Mouse (Mus musculus) T-helper 2 cell (primary cell): ENCODE results near the gene Sfmbt1.
"Not testable (repeated sequence)": the region's sequence is repeated elsewhere in the genome, so short reads cannot be mapped to it uniquely, and the experiment has no call there.

Source experiments
- in situ Hi-C: fragments of 300-600 bp; cut with MboI, MseI; formaldehyde crosslinking; loops from one replicate; pipeline ENCODE4 v1.15.1; 2025; ENCODE audit warnings: high pct_unique_total_duplicates

Sfmbt1 gene

GRCm38 (mm10) chr14:30716051-30716952, 1.7 kb downstream of the Sfmbt1 start:
- in situ Hi-C loops: no loop called here

GRCm38 (mm10) chr14:30716953-30717285, 2.3 kb downstream of the Sfmbt1 start:
- in situ Hi-C loops: no loop called here

GRCm38 (mm10) chr14:30718696-30719095, 4.0 kb downstream of the Sfmbt1 start:
- in situ Hi-C loops: not testable (repeated sequence)

GRCm38 (mm10) chr14:30719514-30719913, 4.9 kb downstream of the Sfmbt1 start:
- in situ Hi-C loops: no loop called here

- in situ Hi-C loops: no loop called here
Observed at GRCm38 (mm10) chr14:30721850-30722249, 7.2 kb downstream of the Sfmbt1 start.

- in situ Hi-C loops: no loop called here
Observed at GRCm38 (mm10) chr14:30722406-30722805, 7.8 kb downstream of the Sfmbt1 start.

- in situ Hi-C loops: no loop called here
Observed at GRCm38 (mm10) chr14:30731896-30732295, 17.2 kb downstream of the Sfmbt1 start.

- in situ Hi-C loops: no loop called here
Observed at GRCm38 (mm10) chr14:30734665-30735064, 20.0 kb downstream of the Sfmbt1 start.

GRCm38 (mm10) chr14:30735810-30736209, 21.2 kb downstream of the Sfmbt1 start:
- in situ Hi-C loops: no loop called here

GRCm38 (mm10) chr14:30736413-30736812, 21.8 kb downstream of the Sfmbt1 start:
- in situ Hi-C loops: no loop called here

GRCm38 (mm10) chr14:30743891-30744290, 29.2 kb downstream of the Sfmbt1 start:
- in situ Hi-C loops: no loop called here

GRCm38 (mm10) chr14:30746160-30746559, 31.5 kb downstream of the Sfmbt1 start:
- in situ Hi-C loops: no loop called here

- in situ Hi-C loops: no loop called here
Observed at GRCm38 (mm10) chr14:30757239-30757638, 42.6 kb downstream of the Sfmbt1 start.

- in situ Hi-C loops: no loop called here
Observed at GRCm38 (mm10) chr14:30761211-30761610, 46.6 kb downstream of the Sfmbt1 start.

GRCm38 (mm10) chr14:30762131-30762903, 47.7 kb downstream of the Sfmbt1 start:
- in situ Hi-C loops: no loop called here

GRCm38 (mm10) chr14:30762904-30763568, 48.4 kb downstream of the Sfmbt1 start:
- in situ Hi-C loops: no loop called here

GRCm38 (mm10) chr14:30784614-30785013, 70.0 kb downstream of the Sfmbt1 start:
- in situ Hi-C loops: loop anchor here (10.0 kb wide), 1 partner anchor 830 kb away; no protein-coding TSS in a partner anchor

- in situ Hi-C loops: loop anchor here (10.0 kb wide), 1 partner anchor 825 kb away; no protein-coding TSS in a partner anchor
Observed at GRCm38 (mm10) chr14:30789471-30789870, 74.8 kb downstream of the Sfmbt1 start.

GRCm38 (mm10) chr14:30792871-30793270, 78.2 kb downstream of the Sfmbt1 start:
- in situ Hi-C loops: no loop called here

- in situ Hi-C loops: no loop called here
Observed at GRCm38 (mm10) chr14:30801756-30802155, 87.1 kb downstream of the Sfmbt1 start.

- in situ Hi-C loops: no loop called here
Observed at GRCm38 (mm10) chr14:30821136-30821535, 106.5 kb downstream of the Sfmbt1 start.

- in situ Hi-C loops: no loop called here
Observed at GRCm38 (mm10) chr14:30824456-30824995, 109.9 kb downstream of the Sfmbt1 start.
